8 mouse cellular contexts compared by ENCODE assay signal in genomic region chr12:108005816-108006626, GRCm38 (mm10). TPM values are rescaled to one million over a fixed set of nuclear protein-coding genes. Genes with fewer than 3 reads are reported as not detected.
DNase-seq lines count a peak whose midpoint lies in the region; ATAC-seq and TF ChIP-seq lines count a peak whose summit lies in the region.
"Had no signal": no experiment of that assay in that cellular context is flagged by ENCODE, and none has a peak within 500 bp of the region (broad histone marks: within the 10 kb centered on the region; RNA-seq: fewer than 3 reads in every experiment).

No protein-coding gene starts in this region.

- no peak overlapping the region for H3K4me3 ChIP-seq in kidney, adult 2 months (ENCODE audit: insufficient read depth, low read depth, low read length)
- H3K4me3 ChIP-seq in limb, embryonic 15.5 days, result peak overlapping the region; percentile 85
- H3K4me3 ChIP-seq in neural tube, embryonic 13.5 days, result peak overlapping the region; percentile 95
- H3K4me3 ChIP-seq: erythroblast, embryonic 14.5 days had no signal

- WGBS in kidney, adult 2 months, result 3% methylated on average over 49 of the region's 56 CpGs
- WGBS in limb, embryonic 15.5 days, result under 1% methylated on average over 50 of the region's 56 CpGs
- 1% methylated on average over 51 of the region's 56 CpGs for WGBS in neural tube, embryonic 13.5 days

- no peaks in the 10 kb centered on the region for H3K4me1 ChIP-seq in kidney, adult 2 months (ENCODE audit: control insufficient read depth, insufficient read depth, low read length)
- H3K4me1 ChIP-seq in limb, embryonic 15.5 days, result peaks cover 29% of the 10 kb centered on the region
- peaks cover 45% of the 10 kb centered on the region for H3K4me1 ChIP-seq in neural tube, embryonic 13.5 days (replicated peaks)

- H3K9me3 ChIP-seq in limb, embryonic 15.5 days, result no peaks in the 10 kb centered on the region
- H3K9me3 ChIP-seq in neural tube, embryonic 13.5 days, result no peaks in the 10 kb centered on the region

- peak; percentile 34 to 59 for DNase-seq in adrenal gland, adult (ENCODE audit: inconsistent age in 2 of 2, low spot score in 1 of 2)
- DNase-seq in cerebellum, postnatal 36 days, result peak; percentile 24 to 51
- DNase-seq in gastrocnemius, postnatal 25 days, result peak; percentile 42
- peak; percentile 63 for DNase-seq in kidney, adult 2 months
- peak; percentile 82 for DNase-seq in thymus, postnatal 14 days

- TF ChIP-seq CTCF in kidney, adult 2 months (conservative IDR thresholded peaks at IDR 0.05; ENCODE audit: insufficient read depth, insufficient read length, low read depth, low read length), result peak; percentile 41; the same call in 1 of the 2 replicates

- no peak overlapping the region for H3K27ac ChIP-seq in kidney, adult 2 months (ENCODE audit: insufficient read depth, low read depth, low read length)
- peak overlapping the region; percentile 43; the same call in 1 of the 2 replicates for H3K27ac ChIP-seq in limb, embryonic 15.5 days
- H3K27ac ChIP-seq in neural tube, embryonic 13.5 days (replicated peaks), result 0 out of 2 replicates have a peak overlapping the region, but pooled peaks have one; percentile 39

- H3K36me3 ChIP-seq in kidney, adult 2 months (ENCODE audit: control insufficient read depth, insufficient read depth, low read length), result no peaks in the 10 kb centered on the region
- no peaks in the 10 kb centered on the region for H3K36me3 ChIP-seq in limb, embryonic 15.5 days
- H3K36me3 ChIP-seq in neural tube, embryonic 13.5 days, result no peaks in the 10 kb centered on the region

- peak; percentile 36 for ATAC-seq in limb, embryonic 15.5 days (ENCODE audit: insufficient number of reproducible peaks, low FRiP score, low TSS enrichment, low read depth)
- peak; percentile 75 for ATAC-seq in neural tube, embryonic 13.5 days (ENCODE audit: low read depth)

- H3K9ac ChIP-seq in limb, embryonic 15.5 days, result 0 out of 2 replicates have a peak overlapping the region, but pooled peaks have one; percentile 17
- H3K9ac ChIP-seq in neural tube, embryonic 13.5 days, result peak overlapping the region; percentile 63

- peaks cover 7% of the 10 kb centered on the region for H3K27me3 ChIP-seq in kidney, adult 2 months (replicated peaks; ENCODE audit: control insufficient read depth, insufficient read depth, low read length)
- peaks cover 41% of the 10 kb centered on the region for H3K27me3 ChIP-seq in limb, embryonic 15.5 days
- peaks cover 9% of the 10 kb centered on the region; the same call in 1 of the 2 replicates for H3K27me3 ChIP-seq in neural tube, embryonic 13.5 days

- TF ChIP-seq POLR2A in kidney, adult 2 months (IDR thresholded peaks at IDR 0.05; ENCODE audit: low read depth, low read length), result no peak

- peak overlapping the region; percentile 97 for H3K4me2 ChIP-seq in limb, embryonic 15.5 days
- peak overlapping the region; percentile 87 for H3K4me2 ChIP-seq in neural tube, embryonic 13.5 days

RNA-seq across cellular contexts. Expression of gene Bcl11b, which starts 2.6 kb away (rescaled TPM):
- under 1 TPM in 1 of 2 experiments, not detected in 1; 0.27 TPM for total RNA-seq in gastrocnemius, postnatal 25 days (2021)
- polyA plus RNA-seq in kidney, adult 2 months (2012; rRNA removed), result 4.9 and 5.4 TPM in 2 replicates
- polyA plus RNA-seq in limb, embryonic 15.5 days (2015; fragmentation: Nextera tagmentation; extraction: Ambion mirVana), result 14.3 and 19.9 TPM in 2 replicates
- polyA plus RNA-seq in neural tube, embryonic 13.5 days (2015; fragmentation: Nextera tagmentation; extraction: Ambion mirVana), result 33.5 and 34.9 TPM in 2 replicates
- polyA plus RNA-seq: erythroblast, embryonic 14.5 days had no signal
